Mouse (Mus musculus): ENCODE results near the gene Igsf21. TPM values are rescaled to one million over a fixed set of nuclear protein-coding genes. Genes with fewer than 3 reads are reported as not detected.
A peak's percentile ranks its signal among the peaks of the same experiment; 100 is the strongest.

Gene Igsf21
- total RNA-seq, 2 experiments from 2014 or later = 3.1 to 7.2 TPM

DNA sequence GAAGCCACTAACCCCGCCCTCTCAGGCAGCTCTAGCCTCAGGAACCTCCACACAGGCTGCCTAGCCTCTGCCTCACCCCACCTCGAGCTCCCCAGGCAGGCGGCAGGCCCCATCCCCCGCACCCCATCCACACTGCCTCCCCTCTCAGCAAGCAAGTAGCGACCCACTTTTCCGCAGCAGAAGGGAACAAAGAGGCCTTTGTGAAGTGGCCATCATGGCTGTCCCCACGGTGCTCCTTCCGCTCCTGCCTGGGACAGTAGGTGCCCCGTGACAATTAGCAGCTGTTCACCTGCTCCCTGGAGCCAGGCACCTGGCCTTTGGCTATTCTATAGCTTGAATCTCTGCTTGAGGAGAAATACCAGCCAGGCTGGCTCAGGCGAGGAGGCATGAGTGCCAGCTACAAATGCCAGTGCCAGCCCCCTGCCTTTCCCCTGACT, 9.3 kb downstream of the Igsf21 start:
- DNase-seq (ENCODE audit: low spot score in 2 of 2) = no peak

DNA sequence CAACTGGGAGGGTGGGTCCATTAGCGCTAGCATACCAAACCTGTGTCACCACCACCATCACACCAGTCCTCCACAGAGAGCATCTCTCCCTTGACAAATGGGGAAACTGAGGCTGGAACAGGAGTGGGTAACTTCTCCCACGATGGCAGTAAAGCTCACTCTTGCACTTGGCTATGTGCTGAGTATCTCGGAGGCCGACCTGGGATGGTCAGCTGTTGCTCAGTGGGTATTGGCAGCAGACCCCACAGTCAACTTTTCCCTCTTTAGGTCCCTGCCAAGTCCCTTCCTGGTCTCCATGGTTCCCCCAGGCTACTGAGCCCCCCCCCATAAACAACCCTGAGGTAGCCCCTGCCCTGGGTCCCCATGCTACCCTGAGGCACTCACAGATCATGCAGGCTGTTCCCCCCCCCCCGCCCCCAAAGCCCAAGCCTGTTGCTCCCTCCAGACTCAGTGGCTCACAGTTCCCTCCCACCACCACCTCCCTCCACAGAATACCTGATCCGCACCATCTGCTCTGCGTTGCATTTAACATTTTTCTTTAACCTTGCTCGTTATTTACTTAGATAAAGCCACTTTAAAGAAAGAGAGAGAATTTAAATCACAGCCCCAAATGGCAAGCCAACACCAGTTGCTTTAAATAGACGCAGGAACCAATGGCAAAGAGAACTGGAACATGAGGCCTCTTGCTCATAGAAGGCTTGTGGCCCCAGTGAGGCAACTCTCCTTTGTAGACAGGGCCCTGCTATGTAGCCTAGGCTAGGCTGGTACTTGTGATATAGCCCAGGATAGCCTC, 11.0 kb downstream of the Igsf21 start:
- no peak for DNase-seq (ENCODE audit: low spot score in 2 of 2)

DNA sequence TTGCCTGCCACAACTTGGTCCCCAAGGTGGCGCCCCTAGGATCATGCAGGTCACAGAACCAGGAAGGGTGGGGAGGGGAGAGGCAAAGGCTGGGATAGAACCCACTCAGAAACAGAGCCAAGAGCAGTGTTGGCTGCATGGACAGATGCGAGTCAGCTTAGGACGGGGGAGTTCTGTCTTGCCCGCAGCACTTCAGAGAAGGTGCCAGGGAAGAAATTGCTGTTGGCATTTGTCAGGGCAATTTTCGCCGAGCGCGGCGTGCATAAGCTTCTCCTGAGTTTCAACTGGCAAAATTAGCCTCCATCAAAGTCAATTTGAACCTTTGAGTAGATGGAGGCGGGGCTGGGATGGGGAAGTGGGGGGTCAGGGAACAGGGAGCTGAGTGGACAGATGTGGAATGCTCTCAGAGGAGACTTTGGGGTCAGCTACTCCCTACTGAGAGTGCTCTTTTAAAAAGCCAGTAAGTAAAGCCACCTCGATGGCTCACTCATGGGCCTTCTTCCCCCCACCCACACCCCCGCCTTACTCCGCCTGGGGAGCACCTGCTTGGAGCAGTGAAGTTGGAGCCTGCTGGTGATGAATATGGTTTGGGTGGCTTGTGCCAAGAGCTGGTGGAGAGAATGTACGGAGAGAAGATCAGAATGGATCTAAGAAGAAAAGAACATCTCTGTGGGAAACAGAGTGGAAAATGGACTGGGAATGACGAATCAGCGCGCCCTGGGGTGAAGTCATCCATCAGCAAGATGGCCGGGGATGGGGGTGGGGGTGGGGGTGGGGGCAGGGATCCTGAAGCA, 12.0 kb downstream of the Igsf21 start:
- DNase-seq (ENCODE audit: low spot score in 2 of 2) = no peak

DNA sequence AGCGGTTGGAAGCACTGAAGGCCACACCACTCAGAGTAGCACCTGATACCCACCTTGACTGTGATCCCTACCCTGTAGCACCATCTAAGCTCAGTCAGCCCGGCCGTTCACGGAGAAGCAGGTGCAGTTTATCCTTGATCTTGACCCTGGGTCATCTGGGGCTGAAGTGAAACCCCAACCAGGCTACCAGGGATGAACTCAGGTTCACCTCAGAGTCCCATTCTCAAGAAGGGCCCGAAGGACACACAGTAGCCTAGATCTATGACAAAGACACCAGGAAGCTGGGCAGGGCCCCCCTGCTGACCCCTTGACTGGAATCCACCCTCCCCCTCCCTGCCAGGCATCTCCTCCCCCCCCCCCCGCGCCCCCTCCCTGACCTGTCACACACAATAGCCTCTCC, 18.7 kb downstream of the Igsf21 start:
- no peak for DNase-seq (ENCODE audit: low spot score in 2 of 2)

DNA sequence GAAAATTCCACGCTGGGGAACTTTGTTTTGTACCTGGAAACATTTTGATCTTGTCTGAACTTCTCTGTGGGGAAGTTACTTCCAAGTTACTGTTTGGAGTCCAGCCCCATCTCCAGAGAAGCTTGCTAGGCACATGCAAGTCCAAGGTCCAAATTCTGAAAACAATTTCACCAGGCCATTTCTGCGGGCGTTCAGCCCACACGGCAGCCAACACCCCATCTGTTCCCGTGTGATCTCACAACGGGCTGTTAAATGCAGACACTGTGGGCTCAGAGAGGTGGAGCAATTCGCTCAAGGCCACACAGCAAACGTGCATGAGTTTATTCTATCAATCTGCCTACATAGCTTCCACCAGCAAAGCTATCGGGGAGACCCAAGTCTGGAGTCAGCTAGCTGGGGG, 21.4 kb downstream of the Igsf21 start:
- no peak for DNase-seq (ENCODE audit: low spot score in 2 of 2)

DNA sequence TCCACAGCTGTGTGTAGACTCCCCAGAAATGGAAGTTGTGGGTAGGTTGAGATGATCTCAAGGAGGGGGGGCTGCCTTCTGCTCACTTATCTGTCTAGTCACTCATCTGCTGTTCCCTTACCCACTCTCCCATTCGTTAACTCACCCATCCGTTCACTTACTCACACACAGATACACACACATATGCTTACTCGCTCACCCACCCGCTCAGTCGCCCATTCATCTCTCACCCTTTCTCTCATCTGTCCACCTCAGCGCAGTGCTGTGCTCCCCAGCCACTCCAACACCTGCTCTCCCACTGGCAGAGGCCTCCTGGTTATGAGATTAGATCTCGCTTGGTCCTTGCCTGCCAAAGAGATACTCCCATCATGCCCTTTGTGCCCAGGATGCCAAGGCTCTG, 22.1 kb downstream of the Igsf21 start:
- DNase-seq (ENCODE audit: low spot score in 2 of 2) = no peak

DNA sequence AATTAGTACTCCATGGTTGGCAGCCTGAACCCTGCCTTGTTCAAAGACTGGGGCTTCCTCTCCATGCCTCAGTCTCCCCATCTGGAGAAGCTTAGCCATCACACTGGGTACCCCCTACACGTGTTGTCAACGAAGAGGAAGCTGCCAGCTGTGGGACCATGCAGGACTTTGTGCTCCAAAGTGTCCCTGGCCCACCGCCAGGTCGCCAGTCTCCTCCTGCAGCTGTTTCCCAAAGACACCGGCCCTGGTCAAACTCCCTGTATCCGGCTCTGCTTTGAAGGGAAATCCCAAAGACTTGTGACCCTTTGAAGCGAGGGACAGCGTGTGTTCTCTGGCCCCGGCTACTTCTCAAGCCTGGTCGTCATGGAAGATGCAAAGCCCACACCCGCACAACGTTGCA, 23.5 kb downstream of the Igsf21 start:
- no peak for DNase-seq (ENCODE audit: low spot score in 2 of 2)

DNA sequence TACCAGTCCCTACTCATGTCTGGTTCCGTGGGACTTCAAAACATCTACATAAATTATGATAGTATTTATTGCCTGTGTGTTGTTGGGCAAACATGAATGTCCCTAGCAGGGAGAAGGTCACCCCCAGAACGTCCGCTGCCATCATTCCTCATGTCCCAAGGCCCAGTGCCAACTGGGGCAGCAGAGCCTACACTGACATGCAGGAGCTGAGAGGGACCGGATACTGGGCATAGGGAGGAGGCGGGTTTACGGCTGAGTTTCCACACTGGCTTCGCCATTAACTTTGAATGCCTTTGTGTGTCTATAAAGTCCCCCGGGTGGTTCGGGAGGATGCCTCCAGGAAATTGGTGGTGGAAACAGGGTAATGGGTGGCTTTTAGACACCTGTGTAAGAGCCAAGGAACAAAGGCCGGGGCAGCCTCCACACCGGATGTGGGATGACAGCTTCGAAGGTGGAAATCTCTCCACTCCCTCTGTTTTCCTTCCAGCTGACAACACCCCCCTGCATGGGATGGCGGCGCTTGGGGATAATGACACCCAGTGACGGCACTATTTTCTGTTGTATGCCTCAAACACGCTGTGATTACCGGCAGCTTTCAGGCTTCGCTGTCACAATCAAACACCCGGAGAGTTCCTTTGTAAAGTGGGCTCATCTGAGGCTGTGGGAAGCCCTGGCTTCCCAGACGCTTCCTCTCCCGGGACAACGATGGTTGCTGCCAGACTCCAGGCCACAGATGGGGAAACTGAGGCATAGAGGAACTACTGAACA, 26.1 kb downstream of the Igsf21 start:
- peak; percentile 36 to 43 for DNase-seq (ENCODE audit: low spot score in 2 of 2)

DNA sequence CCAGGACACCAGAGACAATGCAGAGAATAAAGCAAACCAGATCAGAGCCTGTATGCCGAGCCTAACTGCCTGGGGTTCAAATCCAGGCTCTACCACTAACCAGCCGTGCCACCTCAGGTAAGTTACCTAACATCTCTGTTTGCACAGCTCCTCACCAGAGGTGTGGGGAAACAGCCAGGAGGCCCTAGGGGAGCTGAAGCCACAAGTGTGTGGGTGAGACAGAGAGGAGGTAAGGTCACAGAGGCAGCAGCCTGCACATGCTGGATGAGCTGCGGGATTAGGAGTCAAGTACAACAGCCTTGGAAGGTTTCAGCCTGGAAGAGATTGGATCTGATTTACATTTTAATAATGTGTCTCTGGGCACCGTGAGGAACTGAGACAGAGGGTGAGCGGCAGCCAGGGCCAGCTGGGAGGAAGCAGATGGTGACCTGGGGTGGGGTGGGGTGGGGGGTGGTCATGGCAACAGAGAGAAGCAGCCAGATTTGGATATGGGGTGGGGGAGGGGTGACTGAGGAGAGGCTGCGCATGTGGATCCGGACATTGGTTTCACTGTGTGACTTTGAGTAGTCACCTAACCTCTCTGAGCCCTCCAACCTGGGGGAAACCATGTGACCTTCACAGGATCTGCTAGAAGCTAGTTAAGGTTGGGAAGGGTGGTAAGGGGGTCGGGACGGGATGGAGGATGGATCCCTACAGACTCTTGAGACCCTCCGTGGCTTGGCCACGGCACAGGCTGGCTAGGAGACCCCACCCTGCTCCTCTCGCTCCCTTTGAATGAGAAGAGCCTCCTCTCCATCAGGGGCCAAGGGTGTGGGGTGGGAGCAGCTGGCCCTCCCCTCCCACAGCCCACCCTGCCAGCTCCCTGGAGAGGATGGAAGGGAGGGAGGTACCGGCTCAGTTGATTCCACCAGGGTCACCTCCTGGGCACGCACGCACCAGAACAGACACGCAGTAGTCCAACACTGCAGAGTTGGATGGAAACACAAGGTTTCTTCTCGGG, 27.4 kb downstream of the Igsf21 start:
- DNase-seq (ENCODE audit: low spot score in 2 of 2) = no peak

DNA sequence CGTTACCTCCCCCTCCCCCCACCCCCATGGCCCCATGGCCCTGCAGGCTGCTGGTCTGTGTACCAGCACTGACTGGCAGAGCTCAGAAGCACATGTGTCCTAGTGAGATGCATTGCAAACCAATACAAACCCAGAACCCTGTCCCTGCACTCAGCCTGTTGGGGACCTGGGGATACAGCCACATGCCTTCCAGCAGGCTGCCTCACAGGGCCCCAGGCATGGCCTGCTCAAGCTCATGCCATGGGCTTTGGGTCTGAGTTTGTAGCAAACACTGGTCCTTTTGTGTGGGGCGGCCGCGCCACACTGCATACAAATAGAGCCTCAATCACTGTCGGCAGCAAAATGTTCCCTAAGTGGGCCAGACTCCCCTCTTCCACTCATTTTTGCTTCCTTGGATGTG, 28.2 kb downstream of the Igsf21 start:
- DNase-seq (ENCODE audit: low spot score in 2 of 2) = no peak

DNA sequence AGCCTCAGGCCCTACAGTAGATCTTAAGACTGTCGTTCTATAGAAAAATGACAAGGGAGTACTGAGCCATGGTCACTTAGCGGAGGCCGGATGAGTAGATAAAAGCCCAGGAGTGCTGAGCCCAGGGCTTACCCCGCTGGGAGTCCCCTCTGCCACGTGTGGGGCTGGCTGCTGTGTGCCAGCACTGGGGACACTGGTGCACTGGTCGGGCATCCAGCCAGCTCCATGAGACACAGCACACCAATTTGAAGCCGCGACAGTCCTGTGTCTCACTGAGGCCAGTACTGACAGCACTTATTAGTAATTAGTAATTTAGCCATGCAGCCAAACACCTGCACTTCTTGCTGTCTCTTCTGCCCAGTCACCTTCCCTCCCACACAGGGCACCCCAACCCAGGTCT, 28.6 kb downstream of the Igsf21 start:
- no peak for DNase-seq (ENCODE audit: low spot score in 2 of 2)

DNA sequence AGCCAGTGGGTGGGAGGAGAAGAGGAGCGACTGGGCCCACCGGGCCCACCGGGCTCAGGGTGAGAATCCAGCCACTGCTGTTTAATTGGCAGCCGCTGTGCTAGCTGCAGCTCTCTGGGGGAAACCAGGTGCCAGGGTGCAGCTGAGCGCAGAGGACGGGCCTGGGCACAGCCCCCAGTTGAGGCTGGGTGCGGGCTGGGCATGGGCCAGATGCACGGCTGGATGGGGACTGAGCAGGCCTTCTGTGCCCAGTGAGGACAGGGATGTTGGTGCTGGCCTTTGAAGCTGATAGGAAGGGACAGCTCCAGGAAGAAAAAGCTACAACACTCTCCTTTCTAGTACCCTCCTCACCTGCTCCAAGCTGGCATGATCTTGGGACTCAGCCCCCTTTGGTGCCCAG, 30.5 kb downstream of the Igsf21 start:
- no peak for DNase-seq (ENCODE audit: low spot score in 2 of 2)

DNA sequence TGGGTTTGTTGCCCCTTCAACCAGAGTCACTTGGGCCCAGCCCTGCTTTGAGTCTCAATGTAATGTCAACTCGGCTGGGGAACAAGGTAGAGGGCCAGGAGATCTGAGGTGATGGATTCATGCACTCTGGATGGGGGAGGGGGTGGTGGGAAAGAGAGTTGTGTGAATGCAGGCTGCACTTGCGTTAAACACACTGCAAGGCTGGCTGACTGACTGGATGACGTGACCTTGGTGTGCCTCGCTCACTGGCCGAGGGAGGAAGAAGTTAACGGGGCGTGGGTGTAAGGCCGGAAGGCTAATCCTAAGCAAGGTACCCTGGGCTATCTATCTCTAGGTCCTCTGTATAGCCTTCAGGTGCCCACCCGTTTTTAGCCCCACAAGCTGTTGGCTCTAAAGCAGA, 31.4 kb downstream of the Igsf21 start:
- DNase-seq (ENCODE audit: low spot score in 2 of 2) = no peak

DNA sequence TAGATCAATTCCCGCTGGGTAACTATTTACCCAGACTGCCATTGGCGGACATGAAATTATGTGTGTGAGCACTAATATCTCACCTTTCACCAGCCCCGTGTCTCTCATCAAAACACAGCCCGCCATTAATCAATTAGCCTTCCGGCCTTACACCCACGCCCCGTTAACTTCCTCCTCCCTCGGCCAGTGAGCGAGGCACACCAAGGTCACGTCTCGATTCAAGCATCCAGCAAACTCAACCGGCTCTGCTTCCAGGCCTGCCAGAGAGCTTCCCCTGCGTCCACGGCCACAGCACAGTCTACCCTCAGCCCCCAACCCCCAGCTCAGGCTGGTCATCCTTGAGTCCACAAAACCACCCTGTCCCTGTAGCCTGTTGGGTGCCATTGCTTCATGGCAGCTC, 32.2 kb downstream of the Igsf21 start:
- peak in 1 of 2 experiments; percentile 24 for DNase-seq (ENCODE audit: low spot score in 2 of 2)

DNA sequence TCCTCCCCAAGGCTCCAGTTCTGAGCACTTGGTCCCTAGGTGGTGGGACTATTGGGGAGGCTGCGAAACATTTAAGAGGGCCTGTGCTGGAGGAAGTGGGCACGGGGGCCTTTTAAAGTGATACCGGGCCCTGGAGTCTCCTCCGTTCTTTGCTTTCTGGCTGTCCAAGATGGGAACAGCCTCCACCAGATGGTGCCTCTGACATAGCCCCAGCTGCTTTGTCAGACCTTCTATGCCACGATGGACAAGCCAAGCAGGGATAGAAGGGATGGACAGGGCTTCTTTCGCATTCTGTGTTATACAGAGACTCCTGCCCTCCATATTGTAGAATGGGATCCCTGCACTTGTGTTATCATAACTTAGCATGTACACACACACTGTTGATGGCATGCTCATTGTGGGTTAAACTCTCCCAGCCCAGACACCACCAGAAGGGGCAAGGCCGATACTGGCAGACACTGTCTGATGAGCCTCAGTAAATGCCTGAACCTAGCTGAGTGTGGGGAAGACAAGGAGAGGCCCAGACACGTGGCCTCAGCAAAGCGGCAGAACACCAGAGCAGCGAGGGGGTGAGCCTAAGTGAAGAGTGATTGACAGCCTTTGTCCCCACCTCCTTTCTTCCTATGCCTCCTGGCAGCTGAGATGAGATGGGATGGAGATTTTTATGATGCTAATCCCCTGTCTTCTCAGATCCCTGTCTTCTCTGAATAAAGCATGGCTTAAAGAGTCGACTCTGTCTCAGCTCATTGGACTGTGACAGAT, 36.3 kb downstream of the Igsf21 start:
- no peak for DNase-seq (ENCODE audit: low spot score in 2 of 2)

DNA sequence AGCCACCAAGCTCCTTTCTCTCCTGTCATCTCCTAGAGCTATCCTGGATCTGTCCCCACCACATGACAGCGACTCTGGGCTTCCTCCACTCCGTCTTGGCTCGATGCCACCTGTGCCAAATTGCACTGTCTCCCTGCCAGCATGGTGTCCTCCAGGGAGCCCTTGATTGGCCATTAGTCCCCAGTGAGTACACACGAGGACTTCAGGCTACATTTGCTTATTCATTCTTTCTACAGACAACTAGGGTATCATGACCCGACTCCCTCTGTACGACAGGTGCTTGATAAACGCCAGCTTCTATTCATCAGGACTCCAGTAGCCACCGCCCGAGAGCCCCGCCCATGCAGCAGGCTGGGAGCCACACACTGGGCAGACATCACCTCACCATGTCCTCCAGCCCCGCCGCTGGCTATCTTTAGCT, 40.8 kb downstream of the Igsf21 start:
- DNase-seq (ENCODE audit: low spot score in 2 of 2) = peak; percentile 36 to 54

DNA sequence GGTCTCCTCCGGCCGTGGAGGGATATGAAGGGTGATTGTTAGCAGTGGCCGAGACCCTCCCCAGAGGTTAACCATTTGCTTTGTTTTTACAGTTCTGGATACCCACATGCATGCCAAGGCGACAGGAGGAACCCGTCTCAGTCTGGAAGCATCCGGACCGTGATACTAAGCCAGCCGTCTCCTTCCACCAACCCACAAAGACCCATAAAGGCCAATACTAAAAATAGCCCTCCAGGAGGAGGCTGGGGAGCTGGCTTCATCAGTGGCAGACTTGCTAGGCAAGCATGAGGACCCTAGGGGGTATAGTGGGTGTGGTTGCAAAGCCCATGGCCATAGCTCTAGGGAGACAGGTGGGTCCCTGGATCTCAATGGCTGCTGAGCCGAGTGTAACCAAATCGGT, 41.8 kb downstream of the Igsf21 start:
- DNase-seq (ENCODE audit: low spot score in 2 of 2) = no peak

DNA sequence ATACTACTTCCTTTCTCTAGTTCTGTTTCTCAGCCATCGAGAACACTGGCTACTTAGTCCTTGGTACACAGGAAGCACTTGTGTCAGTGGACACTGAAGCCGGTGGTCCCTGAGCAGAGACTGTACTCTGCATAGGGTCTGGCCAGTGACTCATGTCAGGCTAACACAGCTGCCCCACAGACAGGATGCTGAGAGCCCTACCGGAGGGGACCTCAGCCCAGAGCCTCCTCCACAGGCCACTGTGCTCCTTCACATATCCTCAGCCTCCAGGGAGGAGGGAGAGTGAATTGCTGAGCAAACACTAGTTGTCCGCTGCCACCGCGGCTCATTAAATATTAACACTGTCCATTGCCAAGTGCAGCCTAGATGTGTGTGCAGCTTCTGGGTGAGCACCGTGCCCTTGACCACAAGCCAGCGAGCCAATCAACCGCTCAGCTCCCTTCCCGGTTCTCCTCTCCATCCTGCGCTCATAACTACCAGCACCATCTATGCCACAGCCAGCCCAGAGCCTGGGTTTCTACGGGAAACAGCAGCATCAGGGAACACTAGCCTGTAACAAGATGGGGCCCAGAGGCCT, 42.8 kb downstream of the Igsf21 start:
- DNase-seq (ENCODE audit: low spot score in 2 of 2) = no peak

DNA sequence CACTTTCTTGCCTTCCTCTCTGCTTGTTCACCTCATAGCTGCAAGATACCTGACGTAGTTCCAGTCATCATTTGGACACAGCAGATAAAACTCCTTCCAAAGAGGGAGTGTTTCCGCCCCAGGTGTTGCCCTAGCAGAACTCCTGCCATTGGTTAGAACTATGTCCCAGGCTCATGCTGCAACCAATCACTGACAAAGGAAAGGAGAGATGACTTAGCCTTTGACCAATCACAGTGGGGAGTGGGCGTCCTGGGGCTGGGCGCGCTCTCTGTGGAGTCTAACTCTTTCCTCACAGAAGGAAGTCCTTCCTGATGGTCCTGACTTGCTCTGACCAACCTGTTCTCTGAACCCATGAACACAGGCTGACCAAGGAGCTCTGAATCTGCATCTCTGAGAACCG, 44.4 kb downstream of the Igsf21 start:
- DNase-seq (ENCODE audit: low spot score in 2 of 2) = no peak

Data from adrenal gland, adult 18-20 months (tissue).